Mouse (Mus musculus) embryo, embryonic 11.5 days (tissue): ENCODE results near the gene Olfr293.

ENCODE experiments used
- DNase-seq: peaks from one replicate; pipeline ENCODE4 v3.0.0-alpha.2; 2012; ENCODE audit warnings: low read depth, low spot score

The Olfr293 gene

GRCm38 (mm10) chr7:86648761-86649160 lies at the start of gene Olfr293:
Gene Olfr293 (plus strand): TSS chr7:86649061.
- DNase-seq = no peak

GRCm38 (mm10) chr7:86616543-86616942 lies 32.3 kb upstream of the Olfr293 start, which contains the start of gene Olfr294:
Gene Olfr294 (minus strand): TSS chr7:86616643.
- DNase-seq = no peak

GRCm38 (mm10) chr7:86688030-86688429 lies 39.2 kb downstream of the Olfr293 start, which contains the start of gene Olfr292:
Gene Olfr292 (plus strand): TSS chr7:86688330.
- no peak for DNase-seq
